Mouse (Mus musculus) liver, embryonic 16.5 days (tissue): Measurements from ENCODE around the gene Abcb6. TPM values are rescaled to one million over a fixed set of nuclear protein-coding genes. Genes with fewer than 3 reads are reported as not detected.

Source experiments
- ATAC-seq: fragments of 200-750 bp; cut with Nextera tagmentation; 2 replicates; pipeline ENCODE4 v1.8.0; 2017; ENCODE audit warnings: low read depth, mild to moderate bottlenecking, moderate number of reproducible peaks, moderate library complexity
- H3K27ac ChIP-seq: fragments of 300-500 bp; sonication (generic); 2 replicates; pipeline ENCODE4 v1.5.1; 2014; ENCODE audit warnings: mild to moderate bottlenecking, low read length
- H3K27me3 ChIP-seq: fragments of 300-500 bp; sonication (generic); 2 replicates; pipeline ENCODE4 v1.6.1; 2014; ENCODE audit warnings: low read depth, low read length, mixed read lengths; ENCODE audit not compliant: control insufficient read depth, insufficient read depth
- H3K36me3 ChIP-seq: fragments of 300-500 bp; sonication (generic); 2 replicates; pipeline ENCODE4 v1.6.1; 2014; ENCODE audit warnings: mild to moderate bottlenecking; ENCODE audit not compliant: control insufficient read depth, insufficient read depth
- H3K4me1 ChIP-seq: fragments of 300-500 bp; sonication (generic); 2 replicates; pipeline ENCODE4 v1.6.1; 2014; ENCODE audit warnings: low read depth, low read length, mixed read lengths; ENCODE audit not compliant: control insufficient read depth
- H3K4me2 ChIP-seq: fragments of 300-500 bp; sonication (generic); 2 replicates; pipeline ENCODE4 v1.6.1; 2014; ENCODE audit warnings: low read depth, low read length, mixed read lengths
- H3K4me3 ChIP-seq: fragments of 300-500 bp; sonication (generic); 2 replicates; pipeline ENCODE4 v1.5.1; 2014; ENCODE audit warnings: low read depth, mild to moderate bottlenecking, low read length
- H3K9ac ChIP-seq: fragments of 300-500 bp; sonication (generic); 2 replicates; pipeline ENCODE4 v1.6.1; 2014; ENCODE audit warnings: low read depth, low read length
- H3K9me3 ChIP-seq: fragments of 300-500 bp; sonication (generic); replicated peaks from 2 replicates; pipeline ENCODE4 v1.6.1; 2016; ENCODE audit warnings: low read length; ENCODE audit not compliant: control insufficient read depth
- WGBS: fragments of 180-500 bp; shearing (Covaris S2); extraction: QIAGEN DNeasy Blood & Tissue Kit; methylation state at CpG from one replicate; pipeline ENCODE4 v1.1.7; 2014; ENCODE audit not compliant: insufficient replicate concordance; 5-methylcytosine and 5-hydroxymethylcytosine counted together
- polyA plus RNA-seq: library from polyadenylated mRNA; unstranded; fragments of >200 nt; fragmentation: Nextera tagmentation; extraction: Ambion mirVana; gene quantifications from 2 replicates; pipeline ENCODE4 v1.2.1, GENCODE M21; 2015

Gene Abcb6
- polyA plus RNA-seq, 1 experiment from 2014 or later = 56.5 TPM

- Histone ChIP-seq H3K36me3 (peaks cover 35% of the 10 kb centered on the region), H3K4me3 (peak overlapping the region; percentile 97), H3K27ac (peak overlapping the region; percentile 97), H3K4me1 (peaks cover 71% of the 10 kb centered on the region), H3K9me3 (no peaks in the 10 kb centered on the region), H3K4me2 (peak overlapping the region; percentile 97), H3K27me3 (no peaks in the 10 kb centered on the region), H3K9ac (peak overlapping the region; percentile 94)
- 6% methylated on average over 17 of the region's 17 CpGs for WGBS
- ATAC-seq = no peak
Observed at GRCm38 (mm10) chr1:75211141-75211708, 31.0 kb upstream of the Abcb6 start.

GRCm38 (mm10) chr1:75210136-75211087, 30.2 kb upstream of the Abcb6 start, which contains the start of the genes Glb1l and Stk16:
Gene Glb1l, minus strand, starts transcription at chr1:75210813.
Gene Stk16, plus strand, starts transcription at chr1:75210838.
- H3K4me2 ChIP-seq = peak within 1 kb of the TSS; percentile 97

GRCm38 (mm10) chr1:75208967-75209678, 28.9 kb upstream of the Abcb6 start:
- Histone ChIP-seq H3K36me3 (peaks cover 14% of the 10 kb centered on the region), H3K4me1 (peaks cover 50% of the 10 kb centered on the region), H3K27ac (peak overlapping the region; percentile 22; the same call in 1 of the 2 replicates), H3K4me2 (peak overlapping the region; percentile 97), H3K27me3 (no peaks in the 10 kb centered on the region), H3K9me3 (no peaks in the 10 kb centered on the region), H3K4me3 (peak overlapping the region; percentile 59), H3K9ac (peak overlapping the region; percentile 94)
- 10% methylated on average over 34 of the region's 34 CpGs for WGBS
- ATAC-seq = no peak

More at GRCm38 (mm10) chr1:75210136-75211087, 30.2 kb upstream of the Abcb6 start, which contains the start of the genes Glb1l and Stk16:
- peak; percentile 92 for ATAC-seq
- peaks cover 63% of the 10 kb centered on the region for H3K4me1 ChIP-seq
- H3K9me3 ChIP-seq = no peaks in the 10 kb centered on the region
- no peaks in the 10 kb centered on the region for H3K27me3 ChIP-seq
- 5% methylated on average over 42 of the region's 42 CpGs for WGBS
- peak within 1 kb of the TSS; percentile 94 for H3K9ac ChIP-seq
- H3K36me3 ChIP-seq = peaks cover 27% of the 10 kb centered on the region
- peak within 1 kb of the TSS; percentile 97 for H3K4me3 ChIP-seq
- H3K27ac ChIP-seq = peak within 1 kb of the TSS; percentile 97

- Histone ChIP-seq H3K4me1 (no peaks in the 10 kb centered on the region), H3K9ac (no peak overlapping the region), H3K9me3 (no peaks in the 10 kb centered on the region), H3K36me3 (peaks cover 14% of the 10 kb centered on the region), H3K4me3 (no peak overlapping the region), H3K4me2 (no peak overlapping the region), H3K27me3 (no peaks in the 10 kb centered on the region), H3K27ac (no peak overlapping the region)
- ATAC-seq = no peak
- WGBS = 73% methylated on average over 1 of the region's 1 CpGs
Observed at GRCm38 (mm10) chr1:75201236-75201635, 21.0 kb upstream of the Abcb6 start.

- H3K27me3 ChIP-seq = no peaks in the 10 kb centered on the region
- H3K36me3 ChIP-seq = peaks cover 14% of the 10 kb centered on the region
- peaks cover 35% of the 10 kb centered on the region for H3K4me1 ChIP-seq
- ATAC-seq = peak; percentile 39
- H3K9me3 ChIP-seq = no peaks in the 10 kb centered on the region
- peak overlapping the region; percentile 91 for H3K4me2 ChIP-seq
- peak overlapping the region; percentile 94 for H3K4me3 ChIP-seq
- peak overlapping the region; percentile 98 for H3K27ac ChIP-seq
- WGBS = 0% methylated on average over 19 of the region's 19 CpGs
- peak overlapping the region; percentile 88 for H3K9ac ChIP-seq
Observed at GRCm38 (mm10) chr1:75192452-75192851, 12.3 kb upstream of the Abcb6 start.

GRCm38 (mm10) chr1:75191622-75192402, 11.6 kb upstream of the Abcb6 start, which contains the start of the genes Ankzf1 and Atg9a:
Gene Ankzf1, plus strand, starts transcription at chr1:75192151.
Gene Atg9a, minus strand, starts transcription at chr1:75192196.
- ATAC-seq = peak; percentile 98
- peaks cover 20% of the 10 kb centered on the region for H3K36me3 ChIP-seq
- under 1% methylated on average over 46 of the region's 56 CpGs for WGBS

GRCm38 (mm10) chr1:75191258-75191621, 11.0 kb upstream of the Abcb6 start:
- WGBS = 35% methylated on average over 5 of the region's 5 CpGs
- Histone ChIP-seq H3K4me1 (peaks cover 35% of the 10 kb centered on the region), H3K9ac (peak overlapping the region; percentile 98), H3K9me3 (no peaks in the 10 kb centered on the region), H3K27ac (peak overlapping the region; percentile 94), H3K4me3 (peak overlapping the region; percentile 94), H3K36me3 (peaks cover 23% of the 10 kb centered on the region), H3K27me3 (no peaks in the 10 kb centered on the region), H3K4me2 (peak overlapping the region; percentile 81)
- peak; percentile 0; the same call in 1 of the 2 replicates for ATAC-seq

More at GRCm38 (mm10) chr1:75191622-75192402, 11.6 kb upstream of the Abcb6 start, which contains the start of the genes Ankzf1 and Atg9a:
- Histone ChIP-seq H3K9ac (peak within 1 kb of the TSS; percentile 98), H3K27me3 (no peaks in the 10 kb centered on the region), H3K27ac (peak within 1 kb of the TSS; percentile 98), H3K4me2 (peak within 1 kb of the TSS; percentile 91), H3K4me1 (peaks cover 35% of the 10 kb centered on the region), H3K4me3 (peak within 1 kb of the TSS; percentile 94), H3K9me3 (no peaks in the 10 kb centered on the region)

- Histone ChIP-seq H3K27me3 (no peaks in the 10 kb centered on the region), H3K9me3 (no peaks in the 10 kb centered on the region), H3K4me1 (peaks cover 35% of the 10 kb centered on the region), H3K36me3 (peaks cover 24% of the 10 kb centered on the region), H3K4me3 (peak overlapping the region; percentile 94), H3K9ac (peak overlapping the region; percentile 98), H3K4me2 (peak overlapping the region; percentile 81), H3K27ac (peak overlapping the region; percentile 94)
- 0 out of 2 replicates have a peak, but pooled peaks have one; percentile 4 for ATAC-seq
- 18% methylated on average over 2 of the region's 2 CpGs for WGBS
Observed at GRCm38 (mm10) chr1:75190577-75190976, 10.4 kb upstream of the Abcb6 start.
